Mouse (Mus musculus) urinary bladder, postnatal 25 days (tissue): ENCODE measurements around the gene Cobll1.

Experiments used
- DNase-seq: peaks from one replicate; pipeline ENCODE4 v3.0.0; 2022; ENCODE audit warnings: low spot score

The Cobll1 gene

DNA sequence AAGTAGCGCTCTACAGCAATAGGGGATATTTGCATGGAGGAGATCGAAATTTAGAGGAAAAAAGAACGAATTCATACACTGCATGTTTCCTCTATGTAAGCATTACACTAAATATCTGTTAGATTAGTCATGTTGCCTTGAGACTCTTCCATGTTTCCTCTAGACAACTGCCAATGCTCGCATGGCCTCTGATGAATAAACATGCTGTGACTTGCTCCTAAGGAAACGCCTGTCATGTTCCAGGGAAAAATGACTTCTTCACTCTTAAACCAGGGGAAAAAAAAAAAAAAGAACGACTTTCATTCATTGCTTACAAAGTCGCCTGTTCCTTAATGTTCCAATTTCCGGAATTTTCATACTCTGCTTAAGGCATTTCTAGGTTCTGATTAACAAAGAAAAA lies 2.1 kb downstream of the Cobll1 start:
- DNase-seq, result no peak

DNA sequence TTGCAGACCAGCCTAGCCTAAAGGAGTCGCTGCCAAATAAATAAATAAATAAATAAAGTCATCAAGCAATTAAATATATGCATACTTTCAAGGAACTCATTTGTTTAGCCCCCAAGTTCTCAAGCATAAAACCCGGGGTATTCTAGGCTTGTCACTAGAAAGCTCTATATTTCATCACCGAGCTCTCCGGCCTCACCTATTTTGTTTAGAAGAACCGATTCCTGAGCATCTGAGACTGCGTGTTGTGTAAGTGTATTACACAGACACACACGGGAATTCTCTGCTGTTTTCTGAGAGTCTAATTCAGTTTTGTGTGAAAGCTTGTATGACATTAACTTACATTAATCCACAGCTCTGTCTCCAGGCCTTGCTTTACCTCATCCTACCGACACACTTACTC lies 2.6 kb downstream of the Cobll1 start:
- DNase-seq, result no peak

DNA sequence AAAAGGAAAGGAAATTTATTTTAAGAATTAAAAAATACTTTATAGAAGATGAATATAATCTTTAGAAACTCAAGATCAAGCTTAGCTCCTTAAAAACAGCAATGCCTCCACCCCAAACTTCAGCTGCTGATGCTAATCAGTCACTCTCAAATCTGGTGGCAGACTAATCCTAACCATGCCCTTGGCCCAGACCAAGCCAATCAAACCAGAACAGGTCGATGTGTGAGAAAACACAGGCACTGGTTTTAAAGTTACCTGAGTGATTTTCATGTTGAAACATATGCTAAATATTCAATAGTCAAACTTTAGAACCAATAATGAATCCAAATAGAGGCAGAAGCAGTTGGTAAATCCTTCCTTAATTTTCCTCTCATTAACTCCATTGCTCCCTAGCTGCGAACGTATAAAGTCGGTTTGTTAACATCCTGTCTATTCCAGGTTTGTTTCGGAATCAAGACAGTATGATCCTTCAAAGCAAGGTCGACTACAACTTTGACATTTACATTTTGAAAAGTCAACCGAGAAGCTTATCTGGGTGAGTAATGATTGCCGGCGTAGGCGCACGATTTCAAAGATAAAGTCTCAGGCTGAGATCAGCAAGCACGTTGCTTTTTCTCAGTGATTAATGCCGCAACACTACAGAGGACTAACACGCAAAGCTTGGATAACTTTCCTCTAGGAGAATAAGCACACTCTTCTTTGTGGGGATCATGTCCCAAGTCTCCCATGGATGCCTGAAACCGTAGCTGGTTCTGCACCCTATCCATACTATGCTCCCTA lies 6.3 kb downstream of the Cobll1 start:
- peak; percentile 40 for DNase-seq

DNA sequence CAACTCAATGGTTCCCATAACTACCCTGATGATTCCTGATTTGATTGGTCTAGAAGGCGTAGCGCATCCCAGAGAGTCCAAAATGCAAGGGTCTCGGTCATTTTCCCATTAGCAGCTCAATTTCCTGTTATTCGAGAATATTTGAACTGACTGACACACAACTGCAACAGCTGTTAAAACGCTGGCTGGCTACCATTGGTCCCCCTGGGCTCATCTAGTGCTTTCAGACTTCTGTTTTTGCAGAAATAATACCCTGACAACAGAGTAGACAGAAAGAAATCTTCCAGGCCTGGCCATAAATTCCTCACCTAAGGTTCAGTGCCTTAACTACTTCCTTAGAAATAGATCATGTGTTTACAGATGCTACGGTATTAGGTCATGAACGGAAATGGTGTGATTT lies 10.8 kb downstream of the Cobll1 start:
- DNase-seq, result no peak

DNA sequence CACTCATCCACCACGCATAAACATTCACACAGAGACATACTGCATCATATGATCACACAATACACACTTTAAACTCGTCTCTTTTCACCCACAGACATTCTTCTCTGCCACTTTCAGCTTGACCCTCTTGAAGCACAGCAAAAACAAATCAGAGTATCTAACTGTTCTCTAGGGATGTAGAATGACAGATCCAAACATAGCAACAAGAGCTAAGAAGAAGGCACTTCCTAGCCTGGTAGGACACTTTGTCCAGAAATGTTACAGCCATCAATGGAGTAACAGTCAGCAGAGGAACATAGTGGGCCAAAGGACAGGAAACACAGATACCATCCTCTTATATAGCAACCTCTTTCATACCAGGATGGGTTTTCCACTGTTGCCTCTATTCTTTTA lies 11.3 kb downstream of the Cobll1 start:
- no peak for DNase-seq

DNA sequence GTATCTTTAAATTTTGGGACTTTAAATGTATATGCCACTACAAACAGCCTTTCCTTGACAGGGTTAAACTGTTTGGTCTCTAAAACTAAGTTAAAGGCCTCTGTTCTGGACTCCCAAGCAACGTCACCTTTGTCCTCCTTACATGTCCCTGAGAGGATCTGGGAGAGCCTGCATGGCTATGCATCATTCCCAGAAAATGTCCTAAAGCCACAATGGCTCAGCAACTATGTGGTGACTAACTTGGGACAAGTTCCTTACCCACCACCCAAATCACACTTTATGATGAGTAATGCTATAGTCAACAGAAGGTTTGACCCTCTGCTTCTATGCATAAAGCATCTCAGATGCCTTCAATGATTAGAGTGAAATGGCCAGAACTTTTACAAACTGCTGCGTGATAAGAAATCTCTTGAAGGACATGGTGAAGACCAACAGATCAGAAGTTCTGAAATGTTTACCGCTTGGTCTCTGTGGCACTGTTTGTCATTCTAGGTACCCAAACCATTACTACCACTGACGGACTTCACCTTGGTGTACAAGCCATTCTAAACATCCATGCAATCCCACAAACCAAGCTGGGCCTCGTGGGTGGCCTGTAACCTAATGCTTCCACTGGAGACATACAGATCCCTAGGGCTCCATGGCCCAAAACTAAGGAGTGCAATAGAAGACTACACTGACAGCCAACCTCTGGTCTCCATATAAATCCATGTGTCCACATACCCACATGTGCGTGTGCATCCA lies 11.9 kb downstream of the Cobll1 start:
- DNase-seq, result no peak

DNA sequence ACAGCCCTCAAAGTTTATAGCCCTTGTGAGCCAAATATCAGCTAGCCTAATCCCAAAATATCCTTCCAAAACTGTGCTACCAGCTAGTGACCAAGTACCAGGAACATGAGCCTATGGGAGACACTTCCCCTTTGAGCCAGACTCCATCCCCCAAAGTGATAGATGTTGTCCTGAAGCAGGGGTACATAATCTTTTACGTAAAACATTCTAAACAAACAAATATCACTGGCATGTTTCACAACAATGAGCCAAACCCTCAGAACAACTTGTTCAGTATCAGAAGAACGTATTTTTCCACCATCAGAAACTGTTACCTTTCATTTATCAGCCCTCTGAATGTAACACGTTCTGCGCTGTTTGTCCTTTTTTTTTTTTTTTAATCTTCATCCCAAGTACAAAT lies 12.7 kb downstream of the Cobll1 start:
- no peak for DNase-seq

DNA sequence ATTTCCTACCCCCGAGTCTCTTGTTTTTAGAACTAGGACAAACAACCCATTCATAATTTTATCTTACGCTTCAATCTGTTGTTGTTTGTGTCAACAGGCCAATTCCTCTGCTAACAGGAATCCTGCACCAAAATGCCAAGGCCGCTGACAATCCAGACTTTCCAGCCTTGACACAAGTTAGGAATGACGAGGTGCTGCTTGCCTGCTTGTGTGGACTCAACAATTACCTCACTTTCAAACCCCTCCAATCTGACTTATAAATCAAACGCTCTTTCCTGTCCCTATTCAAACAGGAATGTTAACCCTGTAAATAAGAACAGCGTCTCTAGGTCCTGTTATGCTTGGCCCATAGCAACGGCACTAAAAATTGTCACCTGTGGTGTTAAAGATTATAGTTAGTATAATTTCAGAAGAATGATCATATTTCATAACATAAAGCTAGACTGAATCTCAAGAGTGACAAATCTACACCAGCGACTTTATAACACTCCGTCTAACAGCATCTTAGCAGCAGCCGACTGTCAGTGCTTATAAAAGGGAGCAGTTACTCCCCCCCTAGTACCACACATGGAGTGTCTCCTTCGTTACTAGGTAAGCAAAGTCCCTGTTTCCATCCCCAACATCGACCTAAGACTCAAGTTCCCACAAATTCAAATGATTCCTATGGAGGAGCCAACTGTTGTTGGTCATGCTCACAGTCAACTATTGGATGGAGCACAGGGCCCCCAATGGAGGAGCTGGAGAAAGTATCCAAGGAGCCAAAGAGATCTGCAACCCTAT lies 15.1 kb downstream of the Cobll1 start:
- no peak for DNase-seq

DNA sequence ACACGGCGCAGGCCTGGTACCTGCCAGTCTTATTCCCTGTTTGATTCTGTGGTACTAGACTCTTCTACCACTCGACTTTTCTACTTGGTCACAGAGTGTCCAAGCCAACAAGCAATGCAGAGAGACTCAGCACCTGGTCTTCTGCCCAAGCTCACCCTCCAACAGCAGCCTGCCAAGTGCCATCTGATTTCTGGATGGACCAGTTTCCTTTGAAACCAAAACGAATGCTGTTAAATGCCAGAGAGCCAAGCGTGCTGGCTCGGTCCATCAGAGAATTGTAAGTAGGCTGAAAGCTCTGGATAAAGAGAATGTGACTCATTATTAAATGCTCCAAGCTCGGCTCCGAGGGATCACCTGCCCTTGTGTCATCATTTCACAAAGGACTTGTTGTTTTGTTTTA lies 16.2 kb downstream of the Cobll1 start:
- no peak for DNase-seq

DNA sequence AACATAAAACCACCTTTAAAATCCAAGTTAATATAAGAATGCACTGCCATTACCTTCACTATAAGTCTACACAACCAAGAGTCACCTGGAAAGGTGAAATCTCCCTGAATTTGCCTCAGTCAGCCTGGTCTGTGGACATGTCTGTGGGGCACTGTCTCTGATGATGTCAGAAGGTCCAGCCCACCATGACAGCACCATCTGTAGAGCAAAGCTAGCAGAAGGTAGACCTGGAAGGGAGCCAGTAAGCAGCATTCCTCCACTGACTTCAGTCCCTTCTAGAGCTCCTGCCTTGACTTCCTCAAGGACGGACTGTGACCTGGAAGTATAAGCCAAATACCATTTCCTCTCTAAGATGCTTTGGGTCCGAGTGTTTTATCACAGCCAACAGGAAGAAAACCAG lies 17.6 kb downstream of the Cobll1 start:
- no peak for DNase-seq

DNA sequence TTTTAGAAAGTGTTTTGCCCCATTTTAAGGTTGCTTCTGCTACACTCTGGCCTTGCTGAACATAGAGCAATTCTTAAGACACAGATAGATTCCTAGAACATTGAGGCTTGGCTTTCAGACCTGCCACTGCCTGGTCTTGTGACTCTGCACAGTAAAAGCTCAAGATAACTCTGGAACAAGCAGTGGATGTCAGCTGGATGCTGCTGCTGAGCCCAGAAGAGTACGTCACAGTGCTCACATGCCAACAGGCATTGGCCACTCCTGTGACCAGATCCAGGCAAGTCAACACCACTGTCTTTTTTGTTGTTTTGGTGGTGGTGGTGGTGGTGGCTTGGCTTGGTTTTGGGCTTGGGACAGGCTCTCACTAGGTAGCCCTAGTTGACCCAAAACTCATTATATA lies 18.6 kb downstream of the Cobll1 start:
- DNase-seq, result no peak

DNA sequence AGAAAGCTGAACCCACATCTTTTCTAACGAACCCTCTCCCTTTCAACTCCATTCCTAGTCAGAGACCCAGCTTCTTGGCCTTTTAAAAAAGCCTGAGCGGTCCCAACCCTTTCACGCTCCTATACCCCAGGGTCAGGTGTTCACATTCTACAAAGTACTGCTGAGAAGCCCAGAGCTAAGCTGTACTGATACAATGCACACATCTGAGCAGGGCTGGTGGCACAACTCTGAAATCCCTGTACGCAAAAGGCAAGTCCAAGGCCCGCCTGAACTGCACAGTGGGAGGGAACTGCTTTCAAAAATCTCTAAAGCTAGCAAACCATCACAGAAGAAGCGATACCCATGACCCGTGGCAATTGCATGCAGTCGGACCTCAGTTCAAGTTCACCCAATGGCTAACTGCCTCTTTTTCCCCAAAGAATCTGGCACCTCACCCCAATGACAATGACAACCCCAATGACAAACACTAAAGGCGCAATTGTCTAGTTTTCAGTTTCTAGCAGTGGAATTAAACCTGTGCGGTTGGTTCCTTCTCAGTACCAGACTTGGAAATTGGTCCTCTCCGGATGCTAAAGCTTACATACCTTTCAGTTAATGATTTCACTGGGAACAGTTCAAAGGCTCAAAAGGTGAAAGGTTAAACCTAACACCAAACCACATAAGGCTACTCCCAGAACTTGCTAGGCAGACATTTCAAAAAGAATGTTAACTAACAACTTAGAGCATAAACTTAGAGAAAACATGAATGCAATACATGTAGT lies 19.6 kb downstream of the Cobll1 start:
- no peak for DNase-seq

DNA sequence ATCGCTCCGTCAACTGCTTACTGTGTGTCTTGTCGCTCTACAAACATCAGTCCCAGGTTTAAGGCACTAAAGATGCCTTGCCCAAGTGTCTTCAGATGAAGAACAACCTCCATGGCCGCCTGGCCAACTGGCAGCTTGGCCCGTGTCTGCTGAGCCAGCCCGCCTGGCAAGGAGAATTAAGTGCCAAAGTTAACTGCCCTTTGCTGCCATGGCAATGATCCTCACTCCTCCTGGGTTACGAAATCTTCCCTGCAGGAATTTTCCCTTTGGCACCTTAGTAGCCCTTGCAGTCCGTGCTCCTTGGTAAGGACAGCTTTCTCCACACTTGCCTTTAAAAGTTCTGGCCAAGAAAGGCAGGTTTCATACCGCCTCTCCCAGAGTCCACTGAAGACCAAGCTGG lies 20.9 kb downstream of the Cobll1 start:
- no peak for DNase-seq

DNA sequence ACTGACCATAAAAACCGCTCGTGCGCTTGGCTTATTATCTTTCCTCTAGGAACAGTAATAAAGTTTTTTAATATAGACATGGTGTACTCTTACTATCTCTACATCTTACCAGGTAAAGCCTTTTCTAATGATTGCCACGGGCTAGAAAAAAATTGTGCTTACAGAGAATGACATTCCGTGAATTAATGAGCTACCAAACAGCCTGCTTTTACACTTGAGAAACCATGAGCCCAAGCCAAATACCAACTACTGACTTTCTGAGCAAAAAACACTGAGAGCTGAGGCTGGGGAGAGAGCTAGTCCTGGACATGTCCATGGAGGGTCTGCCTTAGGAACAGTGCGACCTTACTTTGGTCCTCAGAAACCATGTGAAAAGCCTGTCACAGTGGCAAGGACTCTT lies 21.5 kb downstream of the Cobll1 start:
- no peak for DNase-seq

DNA sequence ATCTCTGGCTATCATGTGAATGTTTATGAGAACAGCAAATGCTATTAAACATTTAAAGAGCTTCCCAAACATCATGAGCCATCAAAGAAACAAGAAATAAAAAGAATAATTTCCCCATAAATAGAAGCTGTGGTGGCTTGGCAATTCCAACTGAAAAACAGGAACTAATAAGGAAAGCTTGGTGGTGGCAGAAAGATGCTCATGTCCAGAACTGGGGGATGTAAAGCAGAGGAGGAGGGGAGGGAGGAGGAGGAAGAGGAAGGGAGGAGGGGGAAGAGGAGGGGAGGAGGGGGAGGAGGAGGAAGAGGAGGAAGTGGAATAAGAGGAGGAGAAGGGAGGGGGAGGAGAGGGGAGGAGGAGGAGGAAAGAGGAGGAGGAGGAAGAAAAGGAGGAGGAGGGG lies 23.0 kb downstream of the Cobll1 start:
- no peak for DNase-seq

DNA sequence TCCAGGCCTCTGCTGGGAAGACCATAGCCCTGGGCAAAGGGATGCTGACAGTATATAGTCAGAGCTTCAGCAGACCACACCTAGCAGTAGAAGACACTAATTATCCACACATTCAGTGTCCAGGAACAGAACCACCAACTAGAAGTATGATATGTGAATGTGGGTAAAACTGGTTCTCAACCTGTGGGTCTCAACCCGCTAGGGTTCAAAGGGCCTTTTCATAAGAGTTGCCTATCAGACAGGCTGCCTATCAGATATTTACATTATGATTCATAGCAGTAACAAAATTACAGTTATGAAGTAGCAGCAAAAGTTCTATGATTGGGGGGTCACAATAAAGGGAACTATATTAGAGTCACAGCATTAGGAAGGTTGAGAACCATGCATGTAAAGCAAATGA lies 24.6 kb downstream of the Cobll1 start:
- no peak for DNase-seq

DNA sequence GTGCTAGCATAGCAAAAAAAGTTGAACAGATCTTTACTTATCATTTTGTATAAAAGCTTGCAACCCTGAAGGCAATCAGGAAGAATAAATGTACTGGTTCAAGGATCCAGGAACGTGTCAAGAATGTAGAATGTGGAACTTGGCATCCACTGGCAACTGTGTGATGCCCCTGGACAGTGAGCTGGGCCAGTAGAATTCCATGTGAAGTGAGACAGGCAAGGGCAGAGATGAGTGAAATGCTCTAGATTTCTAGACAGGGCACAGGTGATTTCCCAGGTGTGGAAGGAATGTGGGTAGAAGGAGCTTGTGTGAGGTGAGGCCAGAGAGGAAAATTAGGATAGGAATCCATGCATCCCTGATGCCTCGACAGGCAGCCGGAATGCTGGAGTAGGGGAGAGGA lies 25.5 kb downstream of the Cobll1 start:
- DNase-seq, result no peak

DNA sequence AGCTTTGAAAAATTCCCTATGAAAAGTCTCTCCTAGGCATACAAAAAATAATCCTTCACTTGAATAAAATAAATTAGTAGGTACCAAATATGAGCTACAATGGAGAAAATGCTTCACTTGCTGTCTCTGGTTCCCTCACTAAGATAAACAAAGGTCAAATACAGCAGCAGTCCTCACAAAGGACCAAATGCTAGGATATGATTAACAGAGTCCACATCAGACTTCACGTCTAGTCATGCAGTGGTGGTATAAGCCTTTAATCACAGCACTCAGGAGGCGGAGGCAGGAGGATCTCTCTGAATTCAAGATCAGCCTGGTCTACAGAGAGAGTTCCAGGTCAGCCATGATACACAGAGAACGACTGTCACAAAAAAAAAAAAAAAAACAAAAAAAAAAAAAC lies 27.6 kb downstream of the Cobll1 start:
- DNase-seq, result no peak

DNA sequence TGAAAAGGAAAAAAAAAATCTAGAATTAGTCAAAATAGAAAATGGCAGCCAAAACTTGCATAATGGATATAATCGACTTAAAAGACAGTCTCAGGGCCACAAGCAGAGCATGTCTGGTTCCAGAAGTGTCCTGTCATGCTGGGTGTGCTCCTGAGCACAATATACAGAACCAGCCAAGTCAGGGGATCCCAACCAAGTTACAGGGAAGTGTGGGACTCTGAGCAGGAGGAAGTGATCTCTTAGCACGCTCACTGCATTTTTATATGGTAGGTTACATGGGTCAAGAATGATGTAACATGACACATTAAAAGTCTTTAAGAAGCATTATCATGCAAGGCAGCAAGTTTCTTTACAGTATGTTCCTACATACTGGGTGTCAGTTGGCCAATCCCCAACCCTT lies 31.5 kb downstream of the Cobll1 start:
- no peak for DNase-seq

DNA sequence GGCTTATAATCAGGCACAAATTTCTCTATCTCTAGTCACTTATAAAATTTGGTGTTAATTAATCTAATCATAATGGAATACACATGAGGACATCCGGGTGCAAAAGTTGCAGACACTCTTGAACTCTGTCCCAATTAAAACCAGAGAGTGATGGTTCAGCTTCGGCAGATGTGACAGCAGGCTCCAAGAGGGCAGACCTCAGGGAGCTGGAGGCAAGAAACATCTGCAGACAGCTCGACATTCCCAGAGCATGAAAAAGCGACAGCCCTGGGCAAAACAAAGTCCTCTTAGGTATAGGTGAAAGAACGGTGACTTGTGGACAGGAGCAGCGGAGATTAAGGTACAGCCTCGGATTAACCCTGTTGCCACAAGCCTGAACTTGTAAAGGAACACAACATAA lies 35.5 kb downstream of the Cobll1 start:
- no peak for DNase-seq

DNA sequence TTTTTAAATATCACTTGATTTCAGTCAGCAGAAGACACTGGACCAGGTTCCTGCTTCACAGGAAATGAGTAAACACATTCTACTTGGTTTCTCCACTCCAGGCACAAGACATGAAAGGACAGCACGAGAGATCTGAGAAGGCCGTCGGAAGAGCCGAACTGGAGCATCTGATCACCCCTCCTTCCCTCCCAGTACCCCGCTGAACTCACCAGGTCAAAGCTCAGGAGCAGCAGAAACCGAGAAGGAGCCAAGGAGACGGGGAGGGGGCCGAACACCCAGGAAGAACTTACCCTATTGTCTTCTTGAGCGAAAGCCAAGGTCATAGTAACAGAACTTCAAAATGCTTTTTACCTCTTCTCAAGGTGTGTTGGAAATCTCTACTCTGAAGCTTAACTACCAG lies 39.5 kb downstream of the Cobll1 start:
- DNase-seq, result no peak

DNA sequence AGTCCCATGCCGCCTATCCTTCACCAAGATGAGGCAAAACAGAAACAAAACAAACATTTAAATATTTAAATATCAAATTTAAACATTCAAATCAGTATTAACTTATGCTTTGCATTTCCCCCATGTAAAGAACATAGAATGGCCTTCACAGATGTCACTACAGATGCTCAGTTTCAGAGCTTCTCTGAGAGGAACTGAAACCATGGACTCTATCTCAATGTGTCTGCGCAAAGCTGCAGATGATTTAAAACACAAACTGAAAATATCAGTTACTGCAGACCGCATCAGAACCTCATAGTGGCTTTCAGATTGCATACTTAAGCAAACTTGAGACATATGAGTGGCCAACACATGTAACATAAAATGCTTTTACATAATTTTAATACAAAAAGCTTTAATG lies 40.6 kb downstream of the Cobll1 start:
- no peak for DNase-seq
